Mouse (Mus musculus): Measurements from ENCODE around the gene Gm7030. TPM values are rescaled to one million over a fixed set of nuclear protein-coding genes. Genes with fewer than 3 reads are reported as not detected.
"Not testable (repeated sequence)": the region's sequence is repeated elsewhere in the genome, so short reads cannot be mapped to it uniquely, and the experiment has no call there.

Gene Gm7030
- polyA plus RNA-seq (2015; fragmentation: Nextera tagmentation; extraction: Ambion mirVana): not detected in 2 replicates

DNA sequence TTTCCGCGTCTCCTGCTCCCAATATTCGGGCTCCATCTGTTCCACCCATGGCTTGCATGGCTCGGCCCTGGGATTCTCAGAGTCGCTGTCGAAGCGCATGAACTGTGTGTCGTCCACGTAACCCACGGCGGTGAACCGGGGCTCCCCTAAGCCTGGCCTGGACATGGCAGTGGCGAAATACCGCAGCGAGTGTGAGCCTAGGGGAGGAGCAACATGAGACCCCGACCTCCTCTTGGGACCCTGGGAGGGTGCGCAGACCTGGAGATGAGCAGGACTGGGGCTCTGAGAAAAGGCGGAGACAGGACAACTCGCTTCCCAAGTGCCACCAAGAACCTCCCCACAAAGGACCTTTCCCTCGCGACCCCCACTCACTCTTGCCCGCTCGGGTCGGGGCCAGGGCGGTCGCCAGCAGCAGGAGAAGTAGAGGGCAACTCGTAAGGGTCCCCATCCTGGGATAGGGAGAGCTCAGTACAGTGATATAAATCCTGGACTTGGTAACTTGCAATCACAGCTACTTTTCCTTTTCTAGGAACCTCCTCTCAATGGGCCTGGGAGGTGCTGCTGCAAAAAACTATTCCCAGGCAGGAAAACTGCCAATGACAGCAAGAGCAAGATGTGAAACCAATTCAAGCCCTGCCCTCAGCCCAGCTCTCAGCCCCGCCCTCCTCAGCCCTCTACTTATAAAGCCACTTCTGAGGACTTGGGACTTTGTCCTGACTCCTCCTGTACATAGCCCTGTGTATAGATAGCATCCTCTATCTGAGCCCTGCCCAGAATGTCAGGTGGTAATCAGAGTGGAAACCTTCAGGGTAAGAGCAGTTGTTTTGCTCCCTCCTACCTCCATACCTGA is at the start of gene Gm7030:
Gm7030 (minus strand) TSS at position 458 of the 850 bp plus-strand sequence.
- 24% methylated on average over 28 of the region's 28 CpGs for WGBS (ENCODE audit: insufficient replicate concordance)

DNA sequence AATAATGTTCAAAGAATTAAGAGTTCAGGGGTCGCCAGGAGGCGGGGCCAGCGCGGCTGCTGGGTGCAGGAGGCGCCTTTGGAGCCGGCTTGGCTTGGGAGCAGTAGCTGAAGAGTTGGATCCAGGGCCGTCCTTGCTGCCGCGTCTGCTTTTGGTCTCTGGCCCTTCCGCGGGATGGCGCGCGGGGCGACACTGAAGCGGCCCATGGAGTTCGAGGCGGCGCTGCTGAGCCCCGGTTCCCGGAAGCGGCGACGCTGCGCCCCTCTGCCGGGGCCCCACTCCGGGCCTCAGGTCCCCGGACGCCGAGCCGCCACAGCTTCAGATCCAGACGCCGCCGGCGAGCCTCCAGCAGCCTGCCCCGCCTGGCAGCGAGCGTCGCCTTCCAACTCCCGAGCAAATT is 49.7 kb upstream of the Gm7030 start:
- not testable (repeated sequence) for H3K4me1 ChIP-seq (replicated peaks); H3K9ac ChIP-seq; H3K36me3 ChIP-seq; DNase-seq; H3K27ac ChIP-seq; ATAC-seq (ENCODE audit: low read depth); H3K9me3 ChIP-seq (replicated peaks)
- Histone ChIP-seq H3K27me3 (peaks cover 40% of the 10 kb centered on the region), H3K4me2 (peak overlapping the region; percentile 41), H3K4me3 (replicated peaks) (peak overlapping the region; percentile 29)
- 2% methylated on average over 40 of the region's 40 CpGs for WGBS (ENCODE audit: insufficient replicate concordance)

More for the DNA sequence above, at the start of gene Gm7030:
- not testable (repeated sequence) for DNase-seq; H3K36me3 ChIP-seq; H3K4me1 ChIP-seq (replicated peaks); H3K4me2 ChIP-seq; ATAC-seq (ENCODE audit: low read depth); H3K9ac ChIP-seq; H3K4me3 ChIP-seq (replicated peaks); H3K9me3 ChIP-seq (replicated peaks); H3K27ac ChIP-seq
- H3K27me3 ChIP-seq: peaks cover 14% of the 10 kb centered on the region

DNA sequence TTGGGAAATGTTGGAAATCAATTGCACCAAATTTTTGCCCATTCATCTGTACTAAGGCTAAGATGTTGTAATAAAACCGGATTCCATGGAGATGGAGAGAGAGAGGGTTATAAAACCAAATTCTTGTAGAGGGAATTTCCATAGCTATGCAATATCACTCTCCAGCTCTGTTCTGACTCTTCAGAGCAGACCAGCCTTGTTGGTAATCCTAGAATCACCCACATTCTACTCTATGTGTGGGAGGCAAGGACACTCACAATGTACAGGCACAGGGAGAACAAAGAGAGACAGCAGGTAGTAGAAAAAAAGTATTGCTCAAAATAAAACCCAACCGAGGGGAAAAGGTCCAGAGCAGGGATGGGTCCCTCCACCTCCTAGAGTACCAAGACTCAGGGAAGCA is 46.9 kb upstream of the Gm7030 start:
- H3K36me3 ChIP-seq; H3K4me1 ChIP-seq (replicated peaks); ATAC-seq (ENCODE audit: low read depth); DNase-seq; H3K9me3 ChIP-seq (replicated peaks); H3K9ac ChIP-seq; H3K4me3 ChIP-seq (replicated peaks); H3K4me2 ChIP-seq; H3K27ac ChIP-seq: not testable (repeated sequence)
- no CpG with 5 or more reads among the region's 2 CpGs for WGBS (ENCODE audit: insufficient replicate concordance)
- peaks cover 21% of the 10 kb centered on the region for H3K27me3 ChIP-seq

DNA sequence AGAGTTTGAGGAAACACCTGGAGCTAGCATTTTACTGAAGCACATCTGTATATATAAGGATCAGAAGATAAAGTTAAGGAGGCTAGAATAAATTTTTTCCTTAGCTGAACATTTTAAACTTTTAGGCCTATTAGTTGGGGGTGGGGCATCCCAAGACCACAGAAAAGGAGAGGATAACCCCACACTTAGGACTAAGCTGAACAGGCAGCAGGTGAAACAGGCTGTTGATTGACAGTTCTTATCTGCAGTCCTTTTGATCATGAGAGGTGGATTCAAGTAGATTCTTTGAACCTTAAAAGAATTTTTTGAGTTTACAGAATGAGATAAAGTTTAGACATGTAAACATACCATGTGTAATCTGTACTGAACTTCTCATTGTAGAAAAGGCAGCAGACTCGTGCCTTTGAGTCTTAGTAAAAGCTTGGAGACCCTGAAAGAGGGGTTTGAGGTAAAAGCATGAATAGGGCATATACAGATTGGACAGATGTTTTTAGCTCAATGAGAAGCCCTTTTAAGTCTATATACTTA is 41.1 kb upstream of the Gm7030 start:
- 18% methylated on average over 1 of the region's 1 CpGs for WGBS (ENCODE audit: insufficient replicate concordance)
- H3K9ac ChIP-seq: no peak overlapping the region
- H3K27ac ChIP-seq: no peak overlapping the region
- no peak overlapping the region for H3K4me2 ChIP-seq
- ATAC-seq (ENCODE audit: low read depth) (no peak), DNase-seq (no peak)
- H3K4me1 ChIP-seq (replicated peaks): peaks cover 6% of the 10 kb centered on the region; the same call in 1 of the 2 replicates
- peaks cover 48% of the 10 kb centered on the region for H3K27me3 ChIP-seq
- H3K36me3 ChIP-seq: no peaks in the 10 kb centered on the region
- H3K4me3 ChIP-seq (replicated peaks): no peak overlapping the region
- H3K9me3 ChIP-seq (replicated peaks): no peaks in the 10 kb centered on the region

DNA sequence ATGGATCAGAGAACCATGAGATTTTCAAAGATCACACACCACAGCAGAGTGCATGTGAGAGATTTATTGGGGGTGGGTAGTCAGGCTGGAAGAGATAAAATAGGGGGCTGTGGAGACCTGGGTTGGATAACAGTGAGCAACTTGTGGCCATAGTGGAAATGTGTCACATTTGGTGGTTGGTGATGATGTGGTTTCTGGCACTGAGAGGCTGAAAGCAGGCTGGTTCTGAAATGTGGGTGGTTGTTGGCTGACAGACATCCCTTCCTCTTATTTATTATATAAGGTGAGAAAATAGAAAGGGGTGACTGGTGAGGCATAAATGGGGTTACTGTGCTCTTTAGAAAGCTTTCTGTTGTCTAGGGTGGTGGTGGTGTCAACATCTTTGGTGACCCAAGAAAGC is 40.5 kb upstream of the Gm7030 start:
- Histone ChIP-seq H3K27ac (no peak overlapping the region), H3K9me3 (replicated peaks) (no peaks in the 10 kb centered on the region), H3K27me3 (peaks cover 54% of the 10 kb centered on the region), H3K36me3 (no peaks in the 10 kb centered on the region), H3K9ac (no peak overlapping the region), H3K4me3 (replicated peaks) (no peak overlapping the region), H3K4me2 (no peak overlapping the region), H3K4me1 (replicated peaks) (peaks cover 6% of the 10 kb centered on the region; the same call in 1 of the 2 replicates)
- ATAC-seq (ENCODE audit: low read depth): no peak
- DNase-seq: no peak

DNA sequence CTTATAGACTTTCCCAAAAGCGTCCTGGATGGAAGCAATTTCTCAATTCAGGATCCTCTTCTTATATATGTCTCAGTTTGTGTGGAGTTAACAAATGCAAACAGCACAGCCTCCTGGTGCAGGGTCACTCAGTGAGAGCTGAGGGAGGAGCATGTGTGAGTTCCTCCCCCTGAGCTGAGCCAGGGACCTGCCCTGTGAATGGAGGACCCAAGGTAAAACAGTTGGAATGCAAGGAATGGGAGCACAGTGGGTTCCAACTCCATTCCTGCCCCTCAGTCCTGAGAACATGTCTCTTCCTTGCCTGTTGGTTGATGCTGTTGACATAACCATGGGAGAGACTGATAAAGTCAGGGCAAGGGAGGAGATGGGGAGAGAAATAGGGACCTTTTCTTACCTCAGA is 39.9 kb upstream of the Gm7030 start:
- not testable (repeated sequence) for H3K9me3 ChIP-seq (replicated peaks); H3K4me3 ChIP-seq (replicated peaks); H3K9ac ChIP-seq; DNase-seq; ATAC-seq (ENCODE audit: low read depth); H3K27ac ChIP-seq; H3K4me2 ChIP-seq; H3K4me1 ChIP-seq (replicated peaks); H3K36me3 ChIP-seq
- peaks cover 60% of the 10 kb centered on the region for H3K27me3 ChIP-seq
- WGBS (ENCODE audit: insufficient replicate concordance): 17% methylated on average over 1 of the region's 1 CpGs

DNA sequence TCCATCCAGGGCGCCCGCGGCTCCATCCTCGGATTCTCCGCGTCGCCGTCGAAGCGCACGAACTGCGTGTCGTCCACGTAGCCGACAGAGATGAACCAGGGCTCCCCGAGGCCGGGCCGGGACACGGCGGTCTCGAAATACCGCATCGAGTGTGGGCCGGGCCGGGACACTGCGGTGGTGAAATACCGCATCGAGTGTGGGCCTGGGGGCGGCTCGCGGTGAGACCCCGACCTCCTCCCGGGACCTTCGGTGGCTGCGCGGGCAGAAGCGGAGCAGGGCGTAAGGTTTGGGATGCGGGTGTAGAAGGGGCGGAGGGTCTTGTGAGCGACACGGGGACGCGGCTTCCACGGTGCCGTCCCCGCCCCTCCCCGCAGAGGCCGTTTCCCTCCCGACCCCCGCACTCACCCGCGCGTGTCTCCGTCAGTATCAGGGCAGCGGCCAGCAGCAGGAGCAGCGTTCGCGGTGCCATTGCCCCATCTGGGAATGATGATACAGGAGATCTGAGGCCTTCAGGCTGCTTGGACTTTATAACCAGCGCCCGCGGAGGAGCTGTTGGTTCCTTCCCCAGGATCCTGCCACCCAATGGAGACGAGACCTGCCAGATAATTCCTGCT is 38.9 kb upstream of the Gm7030 start, which contains the start of gene Gm8909:
Gm8909 (minus strand) TSS at position 499 of the 614 bp plus-strand sequence.
- Histone ChIP-seq H3K27ac (no peak within 1 kb of the TSS), H3K9ac (no peak within 1 kb of the TSS), H3K9me3 (replicated peaks) (no peaks in the 10 kb centered on the region), H3K27me3 (peaks cover 70% of the 10 kb centered on the region), H3K36me3 (no peaks in the 10 kb centered on the region), H3K4me3 (replicated peaks) (peak within 1 kb of the TSS; percentile 56), H3K4me2 (peak within 1 kb of the TSS; percentile 63), H3K4me1 (replicated peaks) (peaks cover 6% of the 10 kb centered on the region; the same call in 1 of the 2 replicates)
- ATAC-seq (ENCODE audit: low read depth) (no peak), DNase-seq (no peak)
- WGBS (ENCODE audit: insufficient replicate concordance): 4% methylated on average over 63 of the region's 63 CpGs

DNA sequence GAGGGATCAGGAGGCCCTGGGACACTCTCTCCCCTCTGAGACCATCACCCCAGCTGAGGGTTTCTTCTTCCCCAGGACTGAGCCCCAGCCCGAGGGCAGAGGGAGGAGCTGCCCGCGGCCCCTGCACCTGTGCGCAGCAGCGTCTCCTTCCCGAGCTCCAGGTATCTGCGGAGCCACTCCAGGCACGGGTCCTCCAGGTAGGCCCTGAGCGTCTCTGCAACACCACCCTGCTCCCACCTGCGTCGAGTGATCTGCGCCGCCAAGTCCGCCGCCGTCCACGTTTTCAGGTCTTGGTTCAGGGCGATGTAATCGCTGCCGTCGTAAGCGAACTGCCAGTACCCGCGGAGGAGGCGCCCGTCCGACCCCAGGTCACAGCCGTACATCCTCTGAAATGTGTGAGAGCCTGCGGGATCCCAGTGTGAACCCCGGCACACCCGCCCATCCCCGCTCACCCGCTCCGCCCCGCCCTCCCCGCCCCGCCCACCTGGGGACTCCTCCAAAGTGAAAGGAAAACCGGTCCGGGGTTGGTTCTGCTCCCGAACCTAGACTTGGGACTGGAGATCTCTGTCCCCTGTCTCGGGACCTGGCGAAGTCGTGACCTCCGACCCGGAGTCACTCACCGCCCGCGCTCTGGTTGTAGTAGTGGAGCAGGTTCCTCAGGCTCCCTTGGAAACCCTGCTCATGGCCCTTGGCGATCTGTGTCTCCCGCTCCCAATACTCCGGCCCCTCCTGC is 38.2 kb upstream of the Gm7030 start:
- ATAC-seq (ENCODE audit: low read depth): no peak
- H3K9ac ChIP-seq: no peak overlapping the region

DNA sequence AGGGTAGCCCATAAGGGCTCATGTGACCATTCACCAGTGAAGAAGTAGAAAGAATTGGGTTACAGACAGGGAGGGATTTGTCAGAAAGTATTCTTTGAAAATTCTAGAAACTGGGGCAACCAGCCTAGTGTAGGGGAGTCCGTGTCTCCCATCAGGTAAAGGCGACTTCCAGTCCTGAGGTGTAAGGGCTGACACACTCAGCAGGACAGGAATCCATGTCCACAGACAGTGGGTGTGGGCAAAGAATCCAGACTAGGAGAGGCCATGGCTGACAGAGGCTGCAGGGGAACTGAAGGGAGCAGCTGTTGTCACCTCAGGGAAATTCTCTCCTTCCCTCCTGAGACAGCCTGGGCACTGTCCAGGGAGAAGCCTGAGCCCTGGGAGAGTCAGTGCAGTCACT is 37.7 kb upstream of the Gm7030 start:
- H3K36me3 ChIP-seq; H3K9ac ChIP-seq; H3K27ac ChIP-seq; H3K4me3 ChIP-seq (replicated peaks); H3K4me2 ChIP-seq; H3K9me3 ChIP-seq (replicated peaks); ATAC-seq (ENCODE audit: low read depth); DNase-seq; H3K4me1 ChIP-seq (replicated peaks): not testable (repeated sequence)
- WGBS (ENCODE audit: insufficient replicate concordance): 17% methylated on average over 2 of the region's 2 CpGs
- H3K27me3 ChIP-seq: peaks cover 82% of the 10 kb centered on the region

More for the DNA sequence above, 38.2 kb upstream of the Gm7030 start:
- Histone ChIP-seq H3K9me3 (replicated peaks) (no peaks in the 10 kb centered on the region), H3K36me3 (no peaks in the 10 kb centered on the region), H3K4me3 (replicated peaks) (peak overlapping the region; percentile 56), H3K27ac (no peak overlapping the region), H3K27me3 (peaks cover 76% of the 10 kb centered on the region), H3K4me1 (replicated peaks) (peaks cover 6% of the 10 kb centered on the region; the same call in 1 of the 2 replicates), H3K4me2 (peak overlapping the region; percentile 63)
- 4% methylated on average over 46 of the region's 51 CpGs for WGBS (ENCODE audit: insufficient replicate concordance)
- no peak for DNase-seq

DNA sequence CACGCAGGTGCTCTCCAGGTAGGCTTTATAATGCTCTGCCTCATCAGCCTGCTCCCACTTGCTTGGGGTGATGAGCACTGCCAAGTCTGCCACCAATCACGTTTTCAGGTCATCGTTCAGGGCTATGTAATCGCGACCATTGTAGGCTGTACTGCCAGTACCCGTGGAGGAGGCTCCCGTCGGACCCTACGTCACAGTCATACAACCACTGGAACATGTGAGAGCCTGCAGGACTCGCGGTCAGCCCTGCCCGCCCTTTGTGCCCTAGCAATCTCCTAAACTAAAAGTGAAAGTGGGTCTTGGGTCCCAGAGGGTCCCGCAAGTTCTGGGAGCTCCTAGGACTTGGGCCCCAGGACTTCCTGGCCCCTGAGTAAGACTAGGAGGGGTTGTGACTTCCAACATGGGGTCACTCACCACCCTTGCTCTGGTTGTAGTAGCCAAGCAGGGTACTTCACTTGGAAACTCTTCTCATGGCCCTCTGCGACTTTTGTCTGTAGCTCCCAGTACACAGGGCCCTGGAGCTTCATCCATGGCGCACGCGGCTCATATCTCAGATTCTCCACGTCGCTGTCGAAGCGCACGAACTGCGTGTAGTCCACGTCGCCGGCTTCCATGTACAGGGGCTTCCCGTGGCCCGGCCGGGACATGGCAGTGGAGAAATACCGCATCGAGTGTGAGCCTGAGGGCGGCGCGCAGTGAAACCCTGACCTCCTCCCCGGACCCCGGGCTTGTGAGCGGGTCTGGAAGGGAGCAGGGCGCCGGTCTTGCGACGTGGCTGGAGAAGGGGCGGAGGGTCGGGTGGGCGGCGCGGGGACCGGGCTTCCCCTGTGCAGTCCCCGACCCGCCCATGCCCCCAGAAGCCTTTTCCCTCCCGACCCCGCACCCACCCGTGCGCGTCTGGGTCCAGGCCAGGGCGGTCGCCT is 32.2 kb upstream of the Gm7030 start:
- no peaks in the 10 kb centered on the region for H3K9me3 ChIP-seq (replicated peaks)
- DNase-seq (no peak), ATAC-seq (ENCODE audit: low read depth) (no peak)
- H3K9ac ChIP-seq: no peak overlapping the region
- H3K4me1 ChIP-seq (replicated peaks): peaks cover 4% of the 10 kb centered on the region; the same call in 1 of the 2 replicates
- H3K36me3 ChIP-seq: no peaks in the 10 kb centered on the region
- H3K4me3 ChIP-seq (replicated peaks): peak overlapping the region; percentile 16; the same call in 1 of the 2 replicates
- H3K4me2 ChIP-seq: peak overlapping the region; percentile 28
- 3% methylated on average over 49 of the region's 56 CpGs for WGBS (ENCODE audit: insufficient replicate concordance)
- peaks cover 95% of the 10 kb centered on the region for H3K27me3 ChIP-seq
- H3K27ac ChIP-seq: no peak overlapping the region

Measured in liver, embryonic 13.5 days (tissue).